Mouse (Mus musculus): ENCODE results near the gene Med16. TPM values are rescaled to one million over a fixed set of nuclear protein-coding genes. Genes with fewer than 3 reads are reported as not detected.

The Med16 gene
- polyA plus RNA-seq, 1 experiment from 2014 or later: 37.2 TPM

- H3K4me1 ChIP-seq (ENCODE audit: control insufficient read depth, insufficient read depth, low read length): peaks cover 66% of the 10 kb centered on the region
- under 1% methylated on average over 10 of the region's 10 CpGs for WGBS
- no peaks in the 10 kb centered on the region for H3K27me3 ChIP-seq (replicated peaks; ENCODE audit: control insufficient read depth, insufficient read depth, low read length)
- no peaks in the 10 kb centered on the region for H3K9me3 ChIP-seq (ENCODE audit: control insufficient read depth, low read length)
- H3K4me3 ChIP-seq (ENCODE audit: low read length): peak overlapping the region; percentile 97
- peak; percentile 31 for ATAC-seq
- H3K4me2 ChIP-seq (ENCODE audit: low read depth, low read length): peak overlapping the region; percentile 96
- peak overlapping the region; percentile 100 for H3K9ac ChIP-seq (ENCODE audit: low read depth, low read length)
- peaks cover 24% of the 10 kb centered on the region for H3K36me3 ChIP-seq (ENCODE audit: control insufficient read depth, insufficient read depth, low read length)
- peak overlapping the region; percentile 100 for H3K27ac ChIP-seq (ENCODE audit: low read length)
These were observed 53.1 kb downstream of the Med16 start for GRCm38 (mm10) chr10:79855558-79856184.

DNA sequence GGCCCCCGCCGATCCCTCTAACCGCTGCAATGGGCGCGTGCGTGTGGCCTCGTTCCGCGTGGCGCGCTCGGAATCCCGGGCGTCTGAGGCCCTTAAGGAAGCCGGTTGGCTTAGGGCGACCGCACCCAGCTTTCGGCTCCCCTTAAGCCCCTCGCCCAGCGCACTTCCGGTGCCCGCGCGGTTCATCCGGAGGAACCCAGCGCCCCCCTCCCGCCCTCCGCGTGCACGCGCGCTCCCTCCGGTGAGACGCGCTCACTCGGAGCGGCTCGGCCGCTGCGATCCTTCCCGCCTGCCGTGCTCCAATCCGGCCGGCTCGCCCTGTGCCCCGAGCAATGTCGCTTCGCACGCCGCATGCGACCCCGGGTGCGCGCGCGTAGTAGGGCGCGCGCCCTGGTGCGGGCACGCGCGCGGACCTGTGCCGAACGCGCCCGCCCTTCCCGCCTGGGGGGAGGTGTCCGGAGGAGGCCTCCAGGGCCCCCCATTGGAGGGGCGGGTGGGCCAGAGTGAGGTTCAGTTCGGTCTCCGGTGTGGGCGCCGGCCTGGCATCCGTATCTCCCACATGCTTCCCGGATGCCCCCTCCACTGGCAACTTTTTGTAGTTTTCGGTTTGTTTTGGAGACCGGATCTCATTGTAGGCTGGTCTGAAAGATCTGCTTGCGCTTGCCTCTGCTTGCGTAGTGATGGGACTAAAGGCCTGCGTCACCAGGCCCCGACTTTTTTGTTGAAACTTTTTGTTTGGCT is 53.8 kb downstream of the Med16 start:
- H3K9ac ChIP-seq (ENCODE audit: low read depth, low read length): peak overlapping the region; percentile 100
- H3K27ac ChIP-seq (ENCODE audit: low read length): peak overlapping the region; percentile 100
- H3K27me3 ChIP-seq (replicated peaks; ENCODE audit: control insufficient read depth, insufficient read depth, low read length): no peaks in the 10 kb centered on the region
- peaks cover 66% of the 10 kb centered on the region for H3K4me1 ChIP-seq (ENCODE audit: control insufficient read depth, insufficient read depth, low read length)
- H3K4me2 ChIP-seq (ENCODE audit: low read depth, low read length): peak overlapping the region; percentile 96
- ATAC-seq: peak; percentile 11
- H3K9me3 ChIP-seq (ENCODE audit: control insufficient read depth, low read length): no peaks in the 10 kb centered on the region
- H3K4me3 ChIP-seq (ENCODE audit: low read length): peak overlapping the region; percentile 97
- WGBS: under 1% methylated on average over 77 of the region's 83 CpGs
- H3K36me3 ChIP-seq (ENCODE audit: control insufficient read depth, insufficient read depth, low read length): peaks cover 17% of the 10 kb centered on the region

GRCm38 (mm10) chr10:79853860-79854795 is 54.6 kb downstream of the Med16 start, which contains the start of gene Ptbp1:
Ptbp1 (plus strand) TSS chr10:79854427.
- Histone ChIP-seq H3K4me3 (ENCODE audit: low read length) (peak within 1 kb of the TSS; percentile 97), H3K9ac (ENCODE audit: low read depth, low read length) (peak within 1 kb of the TSS; percentile 100), H3K27me3 (replicated peaks; ENCODE audit: control insufficient read depth, insufficient read depth, low read length) (no peaks in the 10 kb centered on the region), H3K4me2 (ENCODE audit: low read depth, low read length) (peak within 1 kb of the TSS; percentile 96), H3K4me1 (ENCODE audit: control insufficient read depth, insufficient read depth, low read length) (peaks cover 58% of the 10 kb centered on the region), H3K36me3 (ENCODE audit: control insufficient read depth, insufficient read depth, low read length) (peaks cover 9% of the 10 kb centered on the region), H3K27ac (ENCODE audit: low read length) (peak within 1 kb of the TSS; percentile 100), H3K9me3 (ENCODE audit: control insufficient read depth, low read length) (no peaks in the 10 kb centered on the region)
- under 1% methylated on average over 74 of the region's 75 CpGs for WGBS
- peak; percentile 83 for ATAC-seq

- peak overlapping the region; percentile 89 for H3K9ac ChIP-seq (ENCODE audit: low read depth, low read length)
- H3K27me3 ChIP-seq (replicated peaks; ENCODE audit: control insufficient read depth, insufficient read depth, low read length): no peaks in the 10 kb centered on the region
- H3K9me3 ChIP-seq (ENCODE audit: control insufficient read depth, low read length): no peaks in the 10 kb centered on the region
- H3K4me3 ChIP-seq (ENCODE audit: low read length): peak overlapping the region; percentile 97
- H3K4me2 ChIP-seq (ENCODE audit: low read depth, low read length): peak overlapping the region; percentile 88
- H3K4me1 ChIP-seq (ENCODE audit: control insufficient read depth, insufficient read depth, low read length): peaks cover 51% of the 10 kb centered on the region
- ATAC-seq: peak; percentile 57
- H3K27ac ChIP-seq (ENCODE audit: low read length): peak overlapping the region; percentile 100
- H3K36me3 ChIP-seq (ENCODE audit: control insufficient read depth, insufficient read depth, low read length): peaks cover 7% of the 10 kb centered on the region
- WGBS: 0% methylated on average over 15 of the region's 15 CpGs
These were observed 55.3 kb downstream of the Med16 start for GRCm38 (mm10) chr10:79853392-79853791.

GRCm38 (mm10) chr10:79852827-79853226 is 55.9 kb downstream of the Med16 start:
- no peak for ATAC-seq
- Histone ChIP-seq H3K4me1 (ENCODE audit: control insufficient read depth, insufficient read depth, low read length) (peaks cover 45% of the 10 kb centered on the region), H3K9ac (ENCODE audit: low read depth, low read length) (peak overlapping the region; percentile 89), H3K4me3 (ENCODE audit: low read length) (peak overlapping the region; percentile 97), H3K36me3 (ENCODE audit: control insufficient read depth, insufficient read depth, low read length) (peaks cover 7% of the 10 kb centered on the region), H3K4me2 (ENCODE audit: low read depth, low read length) (peak overlapping the region; percentile 88), H3K9me3 (ENCODE audit: control insufficient read depth, low read length) (no peaks in the 10 kb centered on the region), H3K27ac (ENCODE audit: low read length) (peak overlapping the region; percentile 100), H3K27me3 (replicated peaks; ENCODE audit: control insufficient read depth, insufficient read depth, low read length) (no peaks in the 10 kb centered on the region)
- 13% methylated on average over 8 of the region's 8 CpGs for WGBS

GRCm38 (mm10) chr10:79852107-79852789 is 56.5 kb downstream of the Med16 start:
- Histone ChIP-seq H3K4me1 (ENCODE audit: control insufficient read depth, insufficient read depth, low read length) (peaks cover 39% of the 10 kb centered on the region), H3K9me3 (ENCODE audit: control insufficient read depth, low read length) (no peaks in the 10 kb centered on the region), H3K27me3 (replicated peaks; ENCODE audit: control insufficient read depth, insufficient read depth, low read length) (no peaks in the 10 kb centered on the region), H3K27ac (ENCODE audit: low read length) (peak overlapping the region; percentile 100), H3K4me2 (ENCODE audit: low read depth, low read length) (peak overlapping the region; percentile 88), H3K36me3 (ENCODE audit: control insufficient read depth, insufficient read depth, low read length) (peaks cover 5% of the 10 kb centered on the region), H3K4me3 (ENCODE audit: low read length) (peak overlapping the region; percentile 97), H3K9ac (ENCODE audit: low read depth, low read length) (peak overlapping the region; percentile 89)
- ATAC-seq: no peak
- 25% methylated on average over 9 of the region's 9 CpGs for WGBS

GRCm38 (mm10) chr10:79851653-79852052 is 57.1 kb downstream of the Med16 start:
- Histone ChIP-seq H3K27ac (ENCODE audit: low read length) (peak overlapping the region; percentile 100), H3K9ac (ENCODE audit: low read depth, low read length) (peak overlapping the region; percentile 89), H3K9me3 (ENCODE audit: control insufficient read depth, low read length) (no peaks in the 10 kb centered on the region), H3K36me3 (ENCODE audit: control insufficient read depth, insufficient read depth, low read length) (peaks cover 3% of the 10 kb centered on the region; the same call in 1 of the 2 replicates), H3K4me3 (ENCODE audit: low read length) (peak overlapping the region; percentile 97; the same call in 1 of the 2 replicates), H3K4me2 (ENCODE audit: low read depth, low read length) (peak overlapping the region; percentile 88), H3K4me1 (ENCODE audit: control insufficient read depth, insufficient read depth, low read length) (peaks cover 33% of the 10 kb centered on the region), H3K27me3 (replicated peaks; ENCODE audit: control insufficient read depth, insufficient read depth, low read length) (no peaks in the 10 kb centered on the region)
- no peak for ATAC-seq
- WGBS: 53% methylated on average over 3 of the region's 3 CpGs

- Histone ChIP-seq H3K36me3 (ENCODE audit: control insufficient read depth, insufficient read depth, low read length) (no peaks in the 10 kb centered on the region), H3K9ac (ENCODE audit: low read depth, low read length) (no peak overlapping the region), H3K9me3 (ENCODE audit: control insufficient read depth, low read length) (no peaks in the 10 kb centered on the region), H3K27ac (ENCODE audit: low read length) (peak overlapping the region; percentile 8; the same call in 1 of the 2 replicates), H3K4me3 (ENCODE audit: low read length) (no peak overlapping the region), H3K27me3 (replicated peaks; ENCODE audit: control insufficient read depth, insufficient read depth, low read length) (no peaks in the 10 kb centered on the region), H3K4me2 (ENCODE audit: low read depth, low read length) (no peak overlapping the region), H3K4me1 (ENCODE audit: control insufficient read depth, insufficient read depth, low read length) (peaks cover 30% of the 10 kb centered on the region)
- 76% methylated on average over 8 of the region's 8 CpGs for WGBS
- ATAC-seq: no peak
These were observed 58.6 kb downstream of the Med16 start for GRCm38 (mm10) chr10:79849941-79850628.
